Mouse (Mus musculus) heart, embryonic 15.5 days (tissue): ENCODE measurements around the gene Zswim7. TPM values are rescaled to one million over a fixed set of nuclear protein-coding genes. Genes with fewer than 3 reads are reported as not detected.

ENCODE experiments used
- ATAC-seq: fragments of 200-750 bp; cut with Nextera tagmentation; replicated peaks from 2 replicates; pipeline ENCODE4 v1.8.0; 2017; ENCODE audit warnings: low read depth, moderate TSS enrichment; ENCODE audit not compliant: insufficient number of reproducible peaks, insufficient read depth, low FRiP score
- H3K27ac ChIP-seq: fragments of 300-500 bp; sonication (generic); 2 replicates; pipeline ENCODE4 v1.5.1; 2015; ENCODE audit warnings: mild to moderate bottlenecking, inconsistent platforms
- H3K27me3 ChIP-seq: fragments of 300-500 bp; sonication (generic); 2 replicates; pipeline ENCODE4 v1.6.1; 2015; ENCODE audit warnings: inconsistent platforms
- H3K36me3 ChIP-seq: fragments of 300-500 bp; sonication (generic); 2 replicates; pipeline ENCODE4 v1.6.1; 2015; ENCODE audit warnings: mild to moderate bottlenecking, inconsistent platforms
- H3K4me1 ChIP-seq: fragments of 300-500 bp; sonication (generic); replicated peaks from 2 replicates; pipeline ENCODE4 v1.6.1; 2015; ENCODE audit warnings: inconsistent platforms
- H3K4me2 ChIP-seq: fragments of 300-500 bp; sonication (generic); 2 replicates; pipeline ENCODE4 v1.6.1; 2015; ENCODE audit warnings: inconsistent platforms, mild to moderate bottlenecking, moderate library complexity
- H3K4me3 ChIP-seq: fragments of 300-500 bp; sonication (generic); 2 replicates; pipeline ENCODE4 v1.5.1; 2015; ENCODE audit warnings: mild to moderate bottlenecking, inconsistent platforms
- H3K9ac ChIP-seq: fragments of 300-500 bp; sonication (generic); 2 replicates; pipeline ENCODE4 v1.6.1; 2015; ENCODE audit warnings: mild to moderate bottlenecking, inconsistent platforms
- H3K9me3 ChIP-seq: fragments of 300-500 bp; sonication (generic); replicated peaks from 2 replicates; pipeline ENCODE4 v1.6.1; 2016; ENCODE audit warnings: inconsistent platforms
- WGBS: fragments of 180-500 bp; shearing (Covaris S2); methylation state at CpG from one replicate; pipeline ENCODE4 v1.1.7; 2015; ENCODE audit warnings: mixed read lengths; 5-methylcytosine and 5-hydroxymethylcytosine counted together
- polyA plus RNA-seq: library from polyadenylated mRNA; unstranded; fragments of >200 nt; fragmentation: Nextera tagmentation; extraction: Ambion mirVana; gene quantifications from 2 replicates; pipeline ENCODE4 v1.2.1, GENCODE M21; 2015

The Zswim7 gene
- polyA plus RNA-seq, 1 experiment from 2014 or later, result 13.8 TPM

DNA sequence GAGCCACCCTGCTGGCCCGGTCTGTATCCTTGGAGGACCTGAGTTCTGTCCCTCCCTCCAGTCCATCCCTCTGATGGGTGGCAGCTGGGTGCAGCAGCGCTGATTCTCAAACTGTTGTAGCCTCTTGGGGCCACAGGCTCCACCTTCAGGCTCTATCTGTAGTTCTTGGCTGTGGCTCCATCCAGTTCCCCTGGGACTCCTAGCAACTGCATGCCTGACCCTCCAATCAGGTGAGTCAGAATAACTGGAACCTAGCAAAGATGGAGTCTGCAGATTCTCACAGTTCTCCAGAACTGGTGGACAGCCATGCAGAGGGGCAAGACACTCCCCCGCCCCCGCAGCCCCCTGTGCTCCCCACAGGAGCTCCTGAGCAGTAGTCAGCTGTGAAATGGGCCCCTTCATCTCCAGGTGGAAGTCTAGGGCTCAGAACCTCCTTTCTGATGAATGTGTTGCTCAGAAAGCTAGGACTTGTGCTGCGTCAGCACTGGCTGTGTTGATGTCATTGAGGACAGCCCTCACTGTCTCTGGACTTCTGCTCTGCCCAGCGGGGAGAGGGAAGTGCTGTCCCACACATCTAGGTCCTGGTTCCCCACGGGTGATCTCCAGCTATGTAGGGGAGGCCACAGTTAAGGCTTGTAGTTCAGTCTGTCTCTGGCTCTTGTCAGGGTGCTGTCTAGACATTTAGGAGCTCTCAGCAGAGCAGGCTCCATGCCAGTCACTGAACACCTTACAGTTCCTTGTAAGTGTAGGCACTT lies 60.2 kb downstream of the Zswim7 start:
- H3K4me3 ChIP-seq, result no peak overlapping the region
- no peak overlapping the region for H3K9ac ChIP-seq
- no peaks in the 10 kb centered on the region for H3K27me3 ChIP-seq
- H3K4me1 ChIP-seq, result peaks cover 27% of the 10 kb centered on the region
- no peaks in the 10 kb centered on the region for H3K36me3 ChIP-seq
- ATAC-seq, result no peak
- H3K9me3 ChIP-seq, result no peaks in the 10 kb centered on the region
- H3K27ac ChIP-seq, result no peak overlapping the region
- WGBS, result 52% methylated on average over 7 of the region's 7 CpGs
- no peak overlapping the region for H3K4me2 ChIP-seq

DNA sequence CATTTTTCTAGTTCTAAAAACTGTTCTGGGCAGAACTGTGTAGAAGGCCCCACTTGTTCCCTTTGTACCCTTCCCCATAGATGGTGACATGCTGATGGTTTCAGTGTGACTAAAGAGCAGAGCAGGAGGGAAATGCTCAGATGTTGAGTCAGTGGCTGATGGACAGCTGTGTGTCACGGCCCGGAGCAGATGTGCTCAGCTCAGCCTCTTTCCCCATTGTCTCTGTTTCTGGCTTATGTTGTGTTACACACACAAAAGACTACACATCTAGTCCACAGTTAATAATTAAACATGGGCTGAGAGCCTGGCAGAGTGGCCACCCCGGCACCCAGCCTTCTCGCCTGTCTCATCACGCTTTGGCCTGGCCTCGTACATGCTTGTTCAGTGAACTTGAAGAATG lies 63.4 kb downstream of the Zswim7 start:
- H3K36me3 ChIP-seq, result no peaks in the 10 kb centered on the region
- H3K27me3 ChIP-seq, result no peaks in the 10 kb centered on the region
- no peak overlapping the region for H3K27ac ChIP-seq
- H3K4me3 ChIP-seq, result no peak overlapping the region
- no peak overlapping the region for H3K4me2 ChIP-seq
- H3K9ac ChIP-seq, result no peak overlapping the region
- no peaks in the 10 kb centered on the region for H3K9me3 ChIP-seq
- ATAC-seq, result no peak
- peaks cover 14% of the 10 kb centered on the region for H3K4me1 ChIP-seq
- WGBS, result 80% methylated on average over 6 of the region's 6 CpGs

Other genes starting within 250 kb of the Zswim7 start
- gene Adora2b, start 32.4 kb downstream of the Zswim7 start, polyA plus RNA-seq, result 1.0 and 1.9 TPM in 2 replicates
- 19.1 and 20.7 TPM in 2 replicates for gene Ttc19, start 98 bp upstream of the Zswim7 start, polyA plus RNA-seq
- gene Pigl, start 177.1 kb upstream of the Zswim7 start, polyA plus RNA-seq, result 5.1 and 7.2 TPM in 2 replicates
- 112 and 113 TPM in 2 replicates for gene Ncor1, start 177.2 kb upstream of the Zswim7 start, polyA plus RNA-seq